Mouse (Mus musculus): Measurements from ENCODE around the gene Slc7a14. TPM values are rescaled to one million over a fixed set of nuclear protein-coding genes. Genes with fewer than 3 reads are reported as not detected.

Slc7a14 gene
- polyA plus RNA-seq, 2 experiments: 0.03 TPM; not detected in 1

- no peak for TF ChIP-seq CTCF (IDR thresholded peaks at IDR 0.05; ENCODE audit: low read depth)
- no peak for TF ChIP-seq EP300 (IDR thresholded peaks at IDR 0.05; ENCODE audit: low read depth)
- no peak for DNase-seq (ENCODE audit: low read depth in 3 of 3, low spot score in 3 of 3)
- WGBS (ENCODE audit: insufficient replicate concordance): 36% methylated on average over 3 of the region's 3 CpGs
These were observed 96.4 kb downstream of the Slc7a14 start for GRCm38 (mm10) chr3:31213802-31214201.

GRCm38 (mm10) chr3:31212205-31213038 is 97.8 kb downstream of the Slc7a14 start:
- 46% methylated on average over 9 of the region's 9 CpGs for WGBS (ENCODE audit: insufficient replicate concordance)

More at GRCm38 (mm10) chr3:31213802-31214201, 96.4 kb downstream of the Slc7a14 start:
- H3K9me3 ChIP-seq (ENCODE audit: control insufficient read depth, low read length): no peaks in the 10 kb centered on the region
- no peak overlapping the region for H3K4me2 ChIP-seq (ENCODE audit: low read depth)
- H3K36me3 ChIP-seq (replicated peaks; ENCODE audit: control insufficient read depth, insufficient read depth, low read depth): no peaks in the 10 kb centered on the region
- no peaks in the 10 kb centered on the region for H3K27me3 ChIP-seq (ENCODE audit: control insufficient read depth, insufficient read depth, low read length)
- no peak overlapping the region for H3K9ac ChIP-seq (replicated peaks)
- H3K4me1 ChIP-seq (replicated peaks; ENCODE audit: control insufficient read depth in 2 of 2, insufficient read depth in 2 of 2, low read length in 1 of 2): no peaks in the 10 kb centered on the region
- no peak overlapping the region for H3K4me3 ChIP-seq (ENCODE audit: insufficient read depth in 1 of 2, low read depth in 2 of 2, low read length in 2 of 2)
- ATAC-seq (ENCODE audit: insufficient read depth): no peak
- no peak overlapping the region for H3K27ac ChIP-seq

GRCm38 (mm10) chr3:31209001-31209400 is 101.2 kb downstream of the Slc7a14 start:
- Histone ChIP-seq H3K36me3 (replicated peaks; ENCODE audit: control insufficient read depth, insufficient read depth, low read depth) (no peaks in the 10 kb centered on the region), H3K9me3 (ENCODE audit: control insufficient read depth, low read length) (no peaks in the 10 kb centered on the region), H3K27me3 (ENCODE audit: control insufficient read depth, insufficient read depth, low read length) (no peaks in the 10 kb centered on the region), H3K9ac (replicated peaks) (no peak overlapping the region), H3K4me3 (ENCODE audit: insufficient read depth in 1 of 2, low read depth in 2 of 2, low read length in 2 of 2) (no peak overlapping the region), H3K27ac (no peak overlapping the region), H3K4me1 (replicated peaks; ENCODE audit: control insufficient read depth in 2 of 2, insufficient read depth in 2 of 2, low read length in 1 of 2) (no peaks in the 10 kb centered on the region), H3K4me2 (ENCODE audit: low read depth) (no peak overlapping the region)
- ATAC-seq (ENCODE audit: insufficient read depth): no peak
- 25% methylated on average over 19 of the region's 19 CpGs for WGBS (ENCODE audit: insufficient replicate concordance)
- DNase-seq (ENCODE audit: low read depth in 3 of 3, low spot score in 3 of 3): no peak
- TF ChIP-seq EP300 (IDR thresholded peaks at IDR 0.05; ENCODE audit: low read depth) (no peak), CTCF (IDR thresholded peaks at IDR 0.05; ENCODE audit: low read depth) (no peak)

More at GRCm38 (mm10) chr3:31212205-31213038, 97.8 kb downstream of the Slc7a14 start:
- DNase-seq (ENCODE audit: low read depth in 3 of 3, low spot score in 3 of 3) (no peak), ATAC-seq (ENCODE audit: insufficient read depth) (no peak)
- Histone ChIP-seq H3K4me2 (ENCODE audit: low read depth) (no peak overlapping the region), H3K36me3 (replicated peaks; ENCODE audit: control insufficient read depth, insufficient read depth, low read depth) (no peaks in the 10 kb centered on the region), H3K27me3 (ENCODE audit: control insufficient read depth, insufficient read depth, low read length) (no peaks in the 10 kb centered on the region), H3K9ac (replicated peaks) (no peak overlapping the region), H3K4me1 (replicated peaks; ENCODE audit: control insufficient read depth in 2 of 2, insufficient read depth in 2 of 2, low read length in 1 of 2) (no peaks in the 10 kb centered on the region), H3K27ac (no peak overlapping the region), H3K9me3 (ENCODE audit: control insufficient read depth, low read length) (no peaks in the 10 kb centered on the region), H3K4me3 (ENCODE audit: insufficient read depth in 1 of 2, low read depth in 2 of 2, low read length in 2 of 2) (no peak overlapping the region)
- no peak for TF ChIP-seq CTCF (IDR thresholded peaks at IDR 0.05; ENCODE audit: low read depth)
- TF ChIP-seq EP300 (IDR thresholded peaks at IDR 0.05; ENCODE audit: low read depth): no peak

- ATAC-seq (ENCODE audit: insufficient read depth) (no peak), DNase-seq (ENCODE audit: low read depth in 3 of 3, low spot score in 3 of 3) (no peak)
- no peaks in the 10 kb centered on the region for H3K27me3 ChIP-seq (ENCODE audit: control insufficient read depth, insufficient read depth, low read length)
- no peak overlapping the region for H3K27ac ChIP-seq
- H3K4me2 ChIP-seq (ENCODE audit: low read depth): no peak overlapping the region
- no peaks in the 10 kb centered on the region for H3K4me1 ChIP-seq (replicated peaks; ENCODE audit: control insufficient read depth in 2 of 2, insufficient read depth in 2 of 2, low read length in 1 of 2)
- no peak overlapping the region for H3K4me3 ChIP-seq (ENCODE audit: insufficient read depth in 1 of 2, low read depth in 2 of 2, low read length in 2 of 2)
- no peaks in the 10 kb centered on the region for H3K9me3 ChIP-seq (ENCODE audit: control insufficient read depth, low read length)
- TF ChIP-seq EP300 (IDR thresholded peaks at IDR 0.05; ENCODE audit: low read depth): no peak
- TF ChIP-seq CTCF (IDR thresholded peaks at IDR 0.05; ENCODE audit: low read depth): no peak
- no peaks in the 10 kb centered on the region for H3K36me3 ChIP-seq (replicated peaks; ENCODE audit: control insufficient read depth, insufficient read depth, low read depth)
- 13% methylated on average over 6 of the region's 6 CpGs for WGBS (ENCODE audit: insufficient replicate concordance)
- H3K9ac ChIP-seq (replicated peaks): no peak overlapping the region
These were observed 101.7 kb downstream of the Slc7a14 start for GRCm38 (mm10) chr3:31208458-31208994.

GRCm38 (mm10) chr3:31208046-31208445 is 102.1 kb downstream of the Slc7a14 start:
- Histone ChIP-seq H3K27ac (no peak overlapping the region), H3K4me1 (replicated peaks; ENCODE audit: control insufficient read depth in 2 of 2, insufficient read depth in 2 of 2, low read length in 1 of 2) (no peaks in the 10 kb centered on the region), H3K27me3 (ENCODE audit: control insufficient read depth, insufficient read depth, low read length) (no peaks in the 10 kb centered on the region), H3K36me3 (replicated peaks; ENCODE audit: control insufficient read depth, insufficient read depth, low read depth) (no peaks in the 10 kb centered on the region), H3K9me3 (ENCODE audit: control insufficient read depth, low read length) (no peaks in the 10 kb centered on the region), H3K9ac (replicated peaks) (no peak overlapping the region), H3K4me2 (ENCODE audit: low read depth) (no peak overlapping the region), H3K4me3 (ENCODE audit: insufficient read depth in 1 of 2, low read depth in 2 of 2, low read length in 2 of 2) (no peak overlapping the region)
- ATAC-seq (ENCODE audit: insufficient read depth): no peak
- WGBS (ENCODE audit: insufficient replicate concordance): 51% methylated on average over 4 of the region's 4 CpGs
- no peak for DNase-seq (ENCODE audit: low read depth in 3 of 3, low spot score in 3 of 3)
- TF ChIP-seq CTCF (IDR thresholded peaks at IDR 0.05; ENCODE audit: low read depth): no peak
- no peak for TF ChIP-seq EP300 (IDR thresholded peaks at IDR 0.05; ENCODE audit: low read depth)
